Mouse (Mus musculus) right cerebral cortex, postnatal 36 days (tissue): ENCODE measurements around the gene Vmn2r43.
"Not testable (repeated sequence)": the region's sequence is repeated elsewhere in the genome, so short reads cannot be mapped to it uniquely, and the experiment has no call there.

Source experiments
- DNase-seq, 2 experiments: peaks; one replicate each; pipeline ENCODE4 v3.0.0; 2022; ENCODE audit warnings: low spot score in 2 of 2, mixed read lengths in 1 of 2

Vmn2r43 gene

DNA sequence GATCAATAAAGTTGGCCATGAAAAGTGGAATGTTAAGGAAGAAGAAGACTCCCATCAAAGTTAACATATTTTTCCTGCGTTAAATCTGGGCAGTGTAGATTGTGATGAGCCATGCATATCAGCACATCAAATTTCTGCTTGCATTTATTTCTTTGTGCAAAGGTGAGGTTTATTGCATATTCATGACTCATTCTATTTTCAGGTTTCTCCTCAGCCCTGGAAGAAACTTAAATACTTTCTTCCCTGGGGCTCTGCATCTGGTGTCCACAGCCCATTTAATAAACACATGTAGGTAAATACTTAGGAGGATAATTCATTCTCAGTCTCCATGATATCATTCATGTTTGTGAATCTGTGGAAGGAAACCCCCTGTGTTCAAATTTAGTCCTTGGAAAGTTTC lies at the start of gene Vmn2r43:
TSS of gene Vmn2r43 (minus strand) at position 101 of the 400 bp plus-strand sequence.
- not testable (repeated sequence) for DNase-seq

DNA sequence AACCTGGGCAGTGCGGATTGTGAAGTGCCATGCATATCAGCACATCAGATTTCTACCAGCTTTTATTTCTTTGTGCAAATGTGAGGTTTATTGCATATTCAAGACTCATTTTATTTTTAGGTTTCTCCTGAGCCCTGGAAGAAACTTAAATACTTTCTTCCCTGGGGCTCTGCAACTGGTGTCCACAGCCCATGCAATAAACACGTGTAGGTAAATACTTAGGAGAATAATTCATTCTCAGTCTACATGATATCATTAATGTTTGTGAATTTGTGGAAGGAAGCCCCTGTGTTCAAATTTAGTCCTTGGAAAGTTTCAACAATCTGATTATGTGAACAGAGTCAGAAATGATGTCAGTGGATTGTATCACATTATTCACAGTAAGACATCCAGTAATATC lies 60.2 kb downstream of the Vmn2r43 start, which contains the start of gene Vmn2r42:
TSS of gene Vmn2r42 (minus strand) at position 101 of the 400 bp plus-strand sequence.
- not testable (repeated sequence) for DNase-seq
